Mouse (Mus musculus) B cell, adult 2 months (primary cell): Measurements from ENCODE around the gene Lrp6.

Source experiments
- DNase-seq, 2 experiments: peaks; one replicate each; pipeline ENCODE4 v3.0.0; 2022

Gene Lrp6

GRCm38 (mm10) chr6:134489130-134489529 lies 77.6 kb downstream of the Lrp6 start:
- no peak for DNase-seq

GRCm38 (mm10) chr6:134486318-134486717 lies 80.4 kb downstream of the Lrp6 start:
- no peak for DNase-seq

- DNase-seq: no peak
Measured at GRCm38 (mm10) chr6:134479481-134479880, 87.3 kb downstream of the Lrp6 start.

GRCm38 (mm10) chr6:134473143-134473561 lies 93.6 kb downstream of the Lrp6 start:
- no peak for DNase-seq

- DNase-seq: no peak
Measured at GRCm38 (mm10) chr6:134470857-134471256, 95.9 kb downstream of the Lrp6 start.

GRCm38 (mm10) chr6:134469297-134469696 lies 97.5 kb downstream of the Lrp6 start:
- no peak for DNase-seq

- no peak for DNase-seq
Measured at GRCm38 (mm10) chr6:134466671-134467229, 100.0 kb downstream of the Lrp6 start.

- DNase-seq: no peak
Measured at GRCm38 (mm10) chr6:134461175-134461574, 105.6 kb downstream of the Lrp6 start.

GRCm38 (mm10) chr6:134458376-134458775 lies 108.4 kb downstream of the Lrp6 start:
- no peak for DNase-seq

- DNase-seq: peak; percentile 17 to 21
Measured at GRCm38 (mm10) chr6:134454093-134454492, 112.7 kb downstream of the Lrp6 start.

GRCm38 (mm10) chr6:134450661-134451119 lies 116.1 kb downstream of the Lrp6 start:
- DNase-seq: no peak

GRCm38 (mm10) chr6:134449958-134450357 lies 116.8 kb downstream of the Lrp6 start:
- no peak for DNase-seq

- DNase-seq: no peak
Measured at GRCm38 (mm10) chr6:134448451-134448850, 118.3 kb downstream of the Lrp6 start.

- DNase-seq: no peak
Measured at GRCm38 (mm10) chr6:134443925-134444324, 122.8 kb downstream of the Lrp6 start.

GRCm38 (mm10) chr6:134443198-134443904 lies 123.4 kb downstream of the Lrp6 start:
- DNase-seq: no peak

- no peak for DNase-seq
Measured at GRCm38 (mm10) chr6:134442219-134442618, 124.5 kb downstream of the Lrp6 start.

- DNase-seq: no peak
Measured at GRCm38 (mm10) chr6:134441716-134442115, 125.0 kb downstream of the Lrp6 start.

- no peak for DNase-seq
Measured at GRCm38 (mm10) chr6:134440023-134440422, 126.7 kb downstream of the Lrp6 start.

- DNase-seq: no peak
Measured at GRCm38 (mm10) chr6:134439401-134440021, 127.3 kb downstream of the Lrp6 start.

GRCm38 (mm10) chr6:134436955-134437354 lies 129.8 kb downstream of the Lrp6 start:
- no peak for DNase-seq

- no peak for DNase-seq
Measured at GRCm38 (mm10) chr6:134434866-134435390, 131.8 kb downstream of the Lrp6 start.

- no peak for DNase-seq
Measured at GRCm38 (mm10) chr6:134434044-134434443, 132.7 kb downstream of the Lrp6 start.

GRCm38 (mm10) chr6:134433281-134433680 lies 133.5 kb downstream of the Lrp6 start:
- DNase-seq: no peak

GRCm38 (mm10) chr6:134431583-134431982 lies 135.2 kb downstream of the Lrp6 start:
- no peak for DNase-seq
